Mouse (Mus musculus): ENCODE measurements around the gene Negr1. TPM values are rescaled to one million over a fixed set of nuclear protein-coding genes. Genes with fewer than 3 reads are reported as not detected.

Negr1 gene
- total and polyA plus RNA-seq, 3 experiments = 0.65 to 1.1 (median 1.1) TPM

DNA sequence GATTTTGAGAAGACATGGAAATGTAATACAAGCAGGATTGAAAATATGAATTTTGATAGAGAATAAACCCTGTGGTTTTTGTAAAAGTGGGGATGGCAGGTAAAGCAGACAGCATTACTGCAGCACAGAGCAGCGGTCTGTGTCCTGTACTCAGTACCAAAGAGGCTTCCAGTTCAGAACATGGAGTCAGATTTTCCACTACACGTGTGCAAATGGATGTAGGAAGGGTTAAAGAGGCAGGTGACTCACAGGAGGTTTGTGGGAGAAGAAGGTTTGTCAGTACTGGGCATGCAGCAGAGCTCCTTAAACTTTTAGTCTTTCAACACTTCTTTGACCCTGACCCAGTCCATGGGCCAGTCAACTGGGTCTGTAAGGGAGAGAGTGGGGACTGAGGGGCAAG is 409.5 kb downstream of the Negr1 start:
- intact Hi-C loops (cut with DNase I) = no loop called here
- no peak overlapping the region for H3K27ac ChIP-seq
- H3K27me3 ChIP-seq (ENCODE audit: control insufficient read depth, insufficient read depth, low read length) = no peaks in the 10 kb centered on the region
- H3K9ac ChIP-seq (ENCODE audit: low read depth, low read length) = no peak overlapping the region
- no peak for TF ChIP-seq CTCF (IDR thresholded peaks at IDR 0.05)
- TF ChIP-seq EP300 (IDR thresholded peaks at IDR 0.05; ENCODE audit: insufficient read depth, low read depth, low read length) = no peak
- TF ChIP-seq POLR2A (IDR thresholded peaks at IDR 0.05; ENCODE audit: insufficient read depth, low read depth, low read length) = no peak
- DNase-seq = no peak
- WGBS = 70% methylated on average over 2 of the region's 2 CpGs
- H3K4me3 ChIP-seq = no peak overlapping the region
- no peaks in the 10 kb centered on the region for H3K4me1 ChIP-seq (ENCODE audit: control insufficient read depth, insufficient read depth, low read length)
- H3K79me2 ChIP-seq (replicated peaks; ENCODE audit: control insufficient read depth, insufficient read depth, low read length) = no peaks in the 10 kb centered on the region
- H3K36me3 ChIP-seq (ENCODE audit: control insufficient read depth, insufficient read depth, low read length) = no peaks in the 10 kb centered on the region

- TF ChIP-seq EP300 (IDR thresholded peaks at IDR 0.05; ENCODE audit: insufficient read depth, low read depth, low read length) = no peak
- no peak for TF ChIP-seq POLR2A (IDR thresholded peaks at IDR 0.05; ENCODE audit: insufficient read depth, low read depth, low read length)
- no peak for TF ChIP-seq CTCF (IDR thresholded peaks at IDR 0.05)
- Histone ChIP-seq H3K4me3 (no peak overlapping the region), H3K27me3 (ENCODE audit: control insufficient read depth, insufficient read depth, low read length) (no peaks in the 10 kb centered on the region), H3K4me1 (ENCODE audit: control insufficient read depth, insufficient read depth, low read length) (no peaks in the 10 kb centered on the region), H3K9ac (ENCODE audit: low read depth, low read length) (no peak overlapping the region), H3K79me2 (replicated peaks; ENCODE audit: control insufficient read depth, insufficient read depth, low read length) (no peaks in the 10 kb centered on the region), H3K27ac (no peak overlapping the region), H3K36me3 (ENCODE audit: control insufficient read depth, insufficient read depth, low read length) (no peaks in the 10 kb centered on the region)
- 61% methylated on average over 2 of the region's 2 CpGs for WGBS
- DNase-seq = no peak
- intact Hi-C loops (cut with DNase I) = no loop called here
These were observed 415.2 kb downstream of the Negr1 start for GRCm38 (mm10) chr3:156976816-156977215.

GRCm38 (mm10) chr3:156980042-156980716 is 418.6 kb downstream of the Negr1 start:
- no peaks in the 10 kb centered on the region for H3K4me1 ChIP-seq (ENCODE audit: control insufficient read depth, insufficient read depth, low read length)
- H3K36me3 ChIP-seq (ENCODE audit: control insufficient read depth, insufficient read depth, low read length) = no peaks in the 10 kb centered on the region
- no peak overlapping the region for H3K27ac ChIP-seq
- intact Hi-C loops (cut with DNase I) = no loop called here
- H3K27me3 ChIP-seq (ENCODE audit: control insufficient read depth, insufficient read depth, low read length) = no peaks in the 10 kb centered on the region
- no peak overlapping the region for H3K4me3 ChIP-seq
- no peaks in the 10 kb centered on the region for H3K79me2 ChIP-seq (replicated peaks; ENCODE audit: control insufficient read depth, insufficient read depth, low read length)
- 85% methylated on average over 11 of the region's 11 CpGs for WGBS
- no peak for TF ChIP-seq CTCF (IDR thresholded peaks at IDR 0.05)
- no peak overlapping the region for H3K9ac ChIP-seq (ENCODE audit: low read depth, low read length)
- no peak for DNase-seq

- H3K4me1 ChIP-seq (ENCODE audit: control insufficient read depth, insufficient read depth, low read length) = no peaks in the 10 kb centered on the region
- H3K27ac ChIP-seq = no peak overlapping the region
- H3K79me2 ChIP-seq (replicated peaks; ENCODE audit: control insufficient read depth, insufficient read depth, low read length) = no peaks in the 10 kb centered on the region
- WGBS = 18% methylated on average over 4 of the region's 4 CpGs
- H3K4me3 ChIP-seq = no peak overlapping the region
- TF ChIP-seq POLR2A (IDR thresholded peaks at IDR 0.05; ENCODE audit: insufficient read depth, low read depth, low read length) (no peak), EP300 (IDR thresholded peaks at IDR 0.05; ENCODE audit: insufficient read depth, low read depth, low read length) (no peak), CTCF (IDR thresholded peaks at IDR 0.05) (no peak)
- H3K27me3 ChIP-seq (ENCODE audit: control insufficient read depth, insufficient read depth, low read length) = no peaks in the 10 kb centered on the region
- no peaks in the 10 kb centered on the region for H3K36me3 ChIP-seq (ENCODE audit: control insufficient read depth, insufficient read depth, low read length)
- no peak overlapping the region for H3K9ac ChIP-seq (ENCODE audit: low read depth, low read length)
- peak in 1 of 2 experiments; percentile 26 for DNase-seq
- intact Hi-C loops (cut with DNase I) = no loop called here
These were observed 420.5 kb downstream of the Negr1 start for GRCm38 (mm10) chr3:156982102-156982501.

- Histone ChIP-seq H3K4me3 (no peak overlapping the region), H3K27me3 (ENCODE audit: control insufficient read depth, insufficient read depth, low read length) (no peaks in the 10 kb centered on the region), H3K36me3 (ENCODE audit: control insufficient read depth, insufficient read depth, low read length) (no peaks in the 10 kb centered on the region), H3K27ac (no peak overlapping the region), H3K9ac (ENCODE audit: low read depth, low read length) (no peak overlapping the region), H3K79me2 (replicated peaks; ENCODE audit: control insufficient read depth, insufficient read depth, low read length) (no peaks in the 10 kb centered on the region), H3K4me1 (ENCODE audit: control insufficient read depth, insufficient read depth, low read length) (no peaks in the 10 kb centered on the region)
- no peak for DNase-seq
- WGBS = 88% methylated on average over 3 of the region's 3 CpGs
- intact Hi-C loops (cut with DNase I) = no loop called here
- no peak for TF ChIP-seq EP300 (IDR thresholded peaks at IDR 0.05; ENCODE audit: insufficient read depth, low read depth, low read length)
- TF ChIP-seq POLR2A (IDR thresholded peaks at IDR 0.05; ENCODE audit: insufficient read depth, low read depth, low read length) = no peak
- no peak for TF ChIP-seq CTCF (IDR thresholded peaks at IDR 0.05)
These were observed 425.5 kb downstream of the Negr1 start for GRCm38 (mm10) chr3:156987113-156987512.

DNA sequence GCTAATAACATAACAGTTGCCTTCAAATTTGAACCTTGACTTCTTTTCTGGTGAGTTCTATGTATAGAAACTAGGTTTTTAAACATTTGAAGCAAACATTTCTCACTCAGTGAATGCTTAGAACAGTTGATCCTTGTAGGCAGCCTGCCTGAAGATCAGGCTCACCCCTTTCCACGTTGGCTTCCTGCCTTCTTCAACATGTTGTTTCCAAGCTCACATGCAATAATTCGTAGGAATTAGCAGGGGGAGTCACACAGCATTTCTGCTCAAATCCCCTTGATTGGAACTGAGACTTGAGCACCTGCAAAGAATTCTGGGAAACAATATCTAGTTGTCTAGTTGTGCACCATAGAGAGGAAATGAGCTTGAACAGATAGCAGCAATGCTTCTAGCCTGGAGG is 430.6 kb downstream of the Negr1 start:
- no peak overlapping the region for H3K27ac ChIP-seq
- no peaks in the 10 kb centered on the region; the same call in 1 of the 2 replicates for H3K4me1 ChIP-seq (ENCODE audit: control insufficient read depth, insufficient read depth, low read length)
- no peaks in the 10 kb centered on the region for H3K79me2 ChIP-seq (replicated peaks; ENCODE audit: control insufficient read depth, insufficient read depth, low read length)
- intact Hi-C loops (cut with DNase I) = no loop called here
- TF ChIP-seq CTCF (IDR thresholded peaks at IDR 0.05) (no peak), EP300 (IDR thresholded peaks at IDR 0.05; ENCODE audit: insufficient read depth, low read depth, low read length) (no peak)
- no peaks in the 10 kb centered on the region for H3K36me3 ChIP-seq (ENCODE audit: control insufficient read depth, insufficient read depth, low read length)
- no peaks in the 10 kb centered on the region for H3K27me3 ChIP-seq (ENCODE audit: control insufficient read depth, insufficient read depth, low read length)
- no peak overlapping the region for H3K4me3 ChIP-seq
- no peak for DNase-seq
- no peak overlapping the region for H3K9ac ChIP-seq (ENCODE audit: low read depth, low read length)
- 48% methylated on average over 2 of the region's 2 CpGs for WGBS

All from heart, adult 2 months (tissue).